Mouse (Mus musculus) ES-E14 (cell line): Measurements from ENCODE around the gene Smad3. TPM values are rescaled to one million over a fixed set of nuclear protein-coding genes. Genes with fewer than 3 reads are reported as not detected.

Experiments used
- DNase-seq: peaks from one replicate; pipeline ENCODE4 v3.0.0-alpha.2; 2013; ENCODE audit warnings: low read depth, low spot score
- H3K27ac ChIP-seq: 2 replicates; pipeline ENCODE4 v1.5.1; 2012; ENCODE audit warnings: low read depth, mild to moderate bottlenecking, low read length, moderate library complexity, mixed read lengths; ENCODE audit not compliant: poor library complexity, insufficient read depth, severe bottlenecking
- H3K36me3 ChIP-seq: 2 replicates; pipeline ENCODE4 v1.6.1; 2012; ENCODE audit warnings: mild to moderate bottlenecking, low read length, moderate library complexity, mixed read lengths; ENCODE audit not compliant: control insufficient read depth, poor library complexity, insufficient read depth, severe bottlenecking
- H3K4me1 ChIP-seq, 2 experiments: fragments of 150-350 bp in 1 of 2; sonication (generic) in 1 of 2; 2 replicates each; pipeline ENCODE4 v1.6.1; 2012; ENCODE audit warnings: low read length in 2 of 2, mild to moderate bottlenecking in 1 of 2, mixed read lengths in 1 of 2; ENCODE audit not compliant: control insufficient read depth in 2 of 2, insufficient read depth in 2 of 2, poor library complexity in 1 of 2
- H3K4me3 ChIP-seq, 2 experiments: fragments of 150-350 bp in 1 of 2; sonication (generic) in 1 of 2; 2 replicates each; pipeline ENCODE4 v1.5.1; 2012; ENCODE audit warnings: low read length in 2 of 2, low read depth in 1 of 2, mild to moderate bottlenecking in 1 of 2, mixed read lengths in 1 of 2; ENCODE audit not compliant: insufficient read depth in 1 of 2, poor library complexity in 1 of 2, severe bottlenecking in 1 of 2
- H3K9ac ChIP-seq: 2 replicates; pipeline ENCODE4 v1.6.1; 2012; ENCODE audit warnings: low read depth, mild to moderate bottlenecking, low read length, mixed read lengths; ENCODE audit not compliant: poor library complexity, insufficient read depth, severe bottlenecking
- H3K9me3 ChIP-seq: fragments of 150-350 bp; sonication (generic); 2 replicates; pipeline ENCODE4 v1.6.1; 2012; ENCODE audit warnings: low read depth, mild to moderate bottlenecking, low read length; ENCODE audit not compliant: control insufficient read depth, insufficient read depth
- CHD2 ChIP-seq: IDR thresholded peaks from 2 replicates; pipeline ENCODE4 v1.6.1; 2014; ENCODE audit warnings: mild to moderate bottlenecking, low read depth, low read length, inconsistent platforms
- HCFC1 ChIP-seq: IDR thresholded peaks from 2 replicates; pipeline ENCODE4 v1.6.1; 2012; ENCODE audit warnings: low read length, inconsistent platforms, borderline replicate concordance; ENCODE audit not compliant: insufficient read depth
- MAFK ChIP-seq: IDR thresholded peaks from 2 replicates; pipeline ENCODE4 v1.6.1; 2014; ENCODE audit warnings: mild to moderate bottlenecking, low read depth, low read length, inconsistent platforms; ENCODE audit not compliant: insufficient read depth
- ZC3H11A ChIP-seq: IDR thresholded peaks from 2 replicates; pipeline ENCODE4 v1.6.1; 2012; ENCODE audit warnings: low read depth, mild to moderate bottlenecking, inconsistent platforms, low read length, borderline replicate concordance
- ZNF384 ChIP-seq: IDR thresholded peaks from 2 replicates; pipeline ENCODE4 v1.6.1; 2012; ENCODE audit warnings: low read depth, low read length, inconsistent platforms
- in situ Hi-C, 2 experiments: fragments of 600-800 bp; cut with MboI; formaldehyde crosslinking; loops; one replicate each; pipeline ENCODE4 v1.15.1; 2025; ENCODE audit warnings: low sequenced_read_pairs in 2 of 2, inconsistent platforms in 1 of 2; ENCODE audit not compliant: unreplicated experiment in 2 of 2
- total RNA-seq: library from RNA; depleted of rRNA; stranded (reverse); fragments of 300-350 nt; gene quantifications from 2 replicates; pipeline ENCODE4 v1.2.3, GENCODE M21; 2012

Smad3 gene
- total RNA-seq, 1 experiment = 15.2 TPM

DNA sequence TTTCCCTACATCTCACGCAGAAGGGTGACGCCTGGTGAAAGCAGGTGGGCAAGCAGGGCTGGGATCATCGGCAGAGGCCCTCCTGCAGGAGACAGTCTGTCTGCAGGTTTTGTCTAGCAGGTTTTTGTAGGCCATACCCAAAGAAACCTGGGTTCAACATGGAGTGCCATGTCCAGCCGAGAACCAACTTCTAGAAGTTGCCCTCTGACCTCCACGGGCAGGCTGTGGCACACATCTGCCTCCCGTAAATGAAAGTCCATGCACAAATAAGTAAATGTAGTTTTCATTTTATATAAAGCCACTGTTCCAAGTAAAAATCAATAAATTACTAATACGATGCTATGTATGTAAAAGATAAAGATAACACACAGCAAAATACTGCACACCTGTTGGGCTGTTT lies 3.0 kb upstream of the Smad3 start:
- in situ Hi-C loops = no loop called here
- TF ChIP-seq MAFK (no peak), CHD2 (no peak), HCFC1 (no peak), ZNF384 (no peak), ZC3H11A (no peak)

DNA sequence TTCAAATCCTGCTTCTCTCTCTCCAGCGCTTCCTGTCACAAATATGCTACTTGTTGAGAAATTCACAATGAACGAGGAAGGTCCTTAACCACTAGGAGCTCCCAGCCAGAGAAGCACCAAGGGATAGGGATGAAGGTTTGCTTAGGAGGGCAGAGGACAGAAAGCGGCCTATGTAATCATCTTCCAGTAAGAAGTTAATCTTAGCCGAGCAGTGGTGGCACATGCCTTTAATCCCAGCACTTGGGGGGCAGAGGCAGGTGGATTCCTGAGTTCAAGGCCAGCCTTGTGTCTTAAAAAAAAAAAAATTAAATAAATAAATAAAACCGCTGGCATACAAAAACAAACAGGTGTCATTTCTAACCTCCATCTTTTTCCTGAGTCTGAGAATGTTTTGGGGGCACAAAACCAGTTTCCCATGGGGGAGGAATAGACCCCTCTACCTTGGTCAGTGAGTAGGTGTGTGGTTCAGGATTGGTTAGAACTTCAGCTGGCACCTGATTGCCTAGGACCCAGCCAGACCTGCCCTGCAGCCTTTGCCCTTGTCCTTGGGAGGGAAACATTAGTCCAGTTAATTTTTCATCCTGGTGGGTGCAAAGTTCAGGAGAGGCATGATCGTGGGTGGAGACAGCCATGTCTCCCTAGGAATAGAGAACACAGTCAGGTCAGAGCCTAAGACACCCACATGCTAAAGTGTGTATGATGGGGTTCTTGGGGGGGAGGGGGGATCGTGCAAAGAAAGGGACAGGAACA lies 2.4 kb upstream of the Smad3 start:
- peaks cover 0 to 4% of the 10 kb centered on the region in 2 experiments; a peak in 1 of 4 replicates for H3K4me1 ChIP-seq
- H3K36me3 ChIP-seq = peaks cover 2% of the 10 kb centered on the region; the same call in 1 of the 2 replicates
- no peak for TF ChIP-seq CHD2
- TF ChIP-seq MAFK = no peak
- no peak for TF ChIP-seq ZC3H11A
- TF ChIP-seq HCFC1 = no peak
- TF ChIP-seq ZNF384 = no peak
- no peak overlapping the region for H3K4me3 ChIP-seq
- no peak for DNase-seq
- in situ Hi-C loops = no loop called here
- H3K27ac ChIP-seq = no peak overlapping the region
- H3K9me3 ChIP-seq = no peaks in the 10 kb centered on the region
- no peak overlapping the region for H3K9ac ChIP-seq

More for the DNA sequence above, 3.0 kb upstream of the Smad3 start:
- Histone ChIP-seq H3K4me3 (no peak overlapping the region), H3K9ac (no peak overlapping the region), H3K36me3 (no peaks in the 10 kb centered on the region), H3K4me1 (peaks cover 0 to 2% of the 10 kb centered on the region in 2 experiments; a peak in 1 of 4 replicates), H3K9me3 (no peaks in the 10 kb centered on the region), H3K27ac (no peak overlapping the region)
- no peak for DNase-seq

DNA sequence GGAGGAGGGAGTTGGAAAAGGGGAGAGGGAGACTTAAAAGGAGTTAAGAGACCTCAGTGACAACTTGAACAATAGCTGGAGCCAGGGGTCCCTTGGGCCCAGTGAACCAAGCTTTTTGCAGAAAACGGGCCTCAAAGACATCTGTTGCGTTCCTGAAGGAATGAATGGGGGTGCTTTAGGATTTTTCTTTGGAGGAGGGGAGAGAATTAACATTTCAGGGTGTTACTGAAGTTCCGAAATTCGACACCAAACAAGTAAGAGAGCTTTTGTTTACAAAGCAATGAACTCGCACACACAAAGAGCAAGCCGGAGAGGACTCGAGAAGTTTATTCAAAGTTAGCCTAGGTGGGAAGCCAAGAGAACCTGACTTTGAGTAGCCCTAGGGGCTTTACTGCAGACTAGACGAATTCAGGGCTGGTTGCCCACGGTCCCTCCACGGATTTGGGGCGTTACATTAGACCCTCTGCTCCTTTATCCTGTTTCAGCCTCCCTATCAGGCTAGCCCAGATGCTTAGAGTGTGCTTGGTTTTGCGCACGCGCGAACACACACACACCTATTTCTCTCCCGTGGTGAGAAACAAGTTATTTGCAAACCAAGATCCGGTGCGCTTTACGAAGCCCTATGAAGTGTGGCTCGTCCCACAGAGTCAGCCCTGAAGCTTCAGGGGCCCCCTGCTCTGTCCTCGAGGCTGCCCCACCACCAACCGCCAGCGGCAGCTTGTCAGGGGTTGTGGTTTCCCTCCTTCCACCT lies 1.0 kb upstream of the Smad3 start:
- Histone ChIP-seq H3K9ac (peak overlapping the region; percentile 82), H3K9me3 (no peaks in the 10 kb centered on the region), H3K27ac (no peak overlapping the region), H3K4me1 (peaks cover 0 to 7% of the 10 kb centered on the region in 2 experiments; a peak in 1 of 4 replicates), H3K36me3 (peaks cover 2% of the 10 kb centered on the region; the same call in 1 of the 2 replicates), H3K4me3 (peak overlapping the region; percentile 74 to 75)
- no peak for DNase-seq
- in situ Hi-C loops = no loop called here
- no peak for TF ChIP-seq HCFC1
- TF ChIP-seq CHD2 = no peak
- TF ChIP-seq MAFK = no peak
- TF ChIP-seq ZC3H11A = no peak

DNA sequence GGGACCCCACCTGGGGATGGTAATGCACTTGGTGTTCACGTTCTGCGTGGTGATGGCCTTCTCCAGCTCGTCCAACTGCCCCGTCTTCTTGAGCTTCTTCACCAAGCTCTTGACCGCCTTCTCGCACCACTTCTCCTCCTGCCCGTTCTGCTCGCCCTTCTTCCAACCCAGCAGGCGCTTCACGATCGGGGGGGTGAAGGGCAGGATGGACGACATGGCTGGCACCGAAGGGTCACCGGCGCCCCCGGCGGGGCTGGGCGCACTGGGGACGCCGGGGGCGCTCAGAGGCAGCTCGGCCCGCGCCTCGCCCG lies 377 bp downstream of the Smad3 start:
- peaks cover 0 to 7% of the 10 kb centered on the region in 2 experiments; a peak in 1 of 4 replicates for H3K4me1 ChIP-seq
- peak overlapping the region; percentile 74 to 75 for H3K4me3 ChIP-seq
- in situ Hi-C loops = no loop called here
- H3K36me3 ChIP-seq = peaks cover 2% of the 10 kb centered on the region; the same call in 1 of the 2 replicates
- DNase-seq = no peak
- H3K9me3 ChIP-seq = no peaks in the 10 kb centered on the region
- H3K9ac ChIP-seq = peak overlapping the region; percentile 82
- no peak overlapping the region for H3K27ac ChIP-seq
- no peak for TF ChIP-seq ZNF384
